12 mouse cellular contexts compared by ENCODE assay signal in the genomic region with DNA sequence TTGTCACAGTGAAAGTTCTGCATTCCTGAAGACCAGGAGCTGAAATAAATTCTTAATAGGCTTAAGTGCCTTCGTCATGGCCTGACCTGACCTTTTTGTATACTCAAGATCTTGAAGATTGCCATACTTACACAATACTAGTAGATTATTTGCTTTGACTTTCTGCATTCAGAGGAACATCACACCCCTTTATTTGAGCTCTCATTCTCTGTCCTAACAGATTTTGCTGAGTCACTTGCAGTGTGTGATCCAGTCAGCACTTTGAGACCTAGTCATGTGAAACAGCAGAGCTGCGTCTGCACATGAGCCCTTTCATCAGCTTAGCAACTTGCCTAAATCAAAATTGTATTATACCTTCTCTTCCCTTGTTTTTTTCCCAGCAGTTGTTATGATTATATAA. TPM values are rescaled to one million over a fixed set of nuclear protein-coding genes. Genes with fewer than 3 reads are reported as not detected.
DNase-seq lines count a peak whose midpoint lies in the region; ATAC-seq and TF ChIP-seq lines count a peak whose summit lies in the region.
"Had no signal": no experiment of that assay in that cellular context is flagged by ENCODE, and none has a peak within 500 bp of the region (broad histone marks: within the 10 kb centered on the region; RNA-seq: fewer than 3 reads in every experiment).

No protein-coding gene starts in this region.

- peak; percentile 78 for ATAC-seq in megakaryocyte-erythroid progenitor cell, adult 5-6 weeks (replicated peaks; ENCODE audit: low FRiP score, low TSS enrichment, poor library complexity, severe bottlenecking)
- ATAC-seq: intestine, embryonic 15.5 days had no signal

- DNase-seq in left cerebral cortex, adult 2 months (ENCODE audit: extremely low spot score in 1 of 2, low spot score in 2 of 2) = no peak
- no peak for DNase-seq in left cerebral cortex, postnatal 10 days (ENCODE audit: extremely low spot score in 1 of 2, low spot score in 2 of 2)
- DNase-seq in Muller cell, postnatal 12 days (ENCODE audit: inconsistent ontology term) = peak; percentile 51
- peak; percentile 16 for DNase-seq in kidney, postnatal 14 days
- no peak for DNase-seq in adrenal gland, postnatal 36 days
- DNase-seq in layer of hippocampus, adult 18-20 months (ENCODE audit: low spot score in 2 of 2) = no peak
- DNase-seq in cerebellum, adult 9-11 months = no peak
- DNase-seq: left cerebral cortex, postnatal 4 days had no signal

- H3K4me3 ChIP-seq in left cerebral cortex, adult 2 months = no peak overlapping the region
- H3K4me3 ChIP-seq: heart, embryonic 13.5 days; intestine, embryonic 15.5 days; neural tube, embryonic 12.5 days had no signal

- TF ChIP-seq CTCF in left cerebral cortex, adult 2 months (IDR thresholded peaks at IDR 0.05) = no peak

- H3K27ac ChIP-seq in left cerebral cortex, adult 2 months = peak overlapping the region; percentile 34; the same call in 1 of the 2 replicates
- H3K27ac ChIP-seq: heart, embryonic 13.5 days; intestine, embryonic 15.5 days; neural tube, embryonic 12.5 days had no signal

- intact Hi-C loops in left cerebral cortex, adult 2 months (cut with DNase I) = no loop called here
- intact Hi-C loops in left cerebral cortex, postnatal 10 days (cut with DNase I) = no loop called here

RNA-seq across cellular contexts. Expression of a gene that starts 21.4 kb away (rescaled TPM):
- 10 to 100 TPM; 47.1 to 52.2 TPM for total RNA-seq in left cerebral cortex, adult 2 months (2021)
- total RNA-seq in left cerebral cortex, postnatal 10 days (2021) = 10 to 100 TPM; 37.5 to 38.2 TPM
- 13.8 and 14.7 TPM in 2 replicates for total RNA-seq in megakaryocyte-erythroid progenitor cell, adult 5-6 weeks (2014; fragmentation: Nextera tagmentation)
- 9.7 and 10.5 TPM in 2 replicates for total RNA-seq in megakaryocyte-erythroid progenitor cell, adult 5-6 weeks (2017)
- total RNA-seq in adrenal gland, postnatal 36 days (2021) = 10 to 100 TPM; 32.8 to 35.5 TPM
- total RNA-seq in layer of hippocampus, adult 18-20 months (2021) = 10 to 100 TPM; 44.6 to 45.9 TPM

RNA-seq across cellular contexts. Expression of a gene that starts 47.2 kb away (rescaled TPM):
- total RNA-seq in left cerebral cortex, adult 2 months (2021) = 1 to 10 TPM; 1.7 to 2.5 TPM
- total RNA-seq in left cerebral cortex, postnatal 10 days (2021) = 1 to 10 TPM; 1.8 to 3.1 TPM
- total RNA-seq in megakaryocyte-erythroid progenitor cell, adult 5-6 weeks (2014; fragmentation: Nextera tagmentation) = not detected in 2 replicates
- not detected in 2 replicates for total RNA-seq in megakaryocyte-erythroid progenitor cell, adult 5-6 weeks (2017)
- not detected for total RNA-seq in adrenal gland, postnatal 36 days (2021)
- 1 to 10 TPM; 6.8 to 7.5 TPM for total RNA-seq in layer of hippocampus, adult 18-20 months (2021)

RNA-seq across cellular contexts. Expression of a gene that starts 54.3 kb away (rescaled TPM):
- 10 to 100 TPM; 13.5 to 14.2 TPM for total RNA-seq in left cerebral cortex, adult 2 months (2021)
- 10 to 100 TPM; 15.4 to 17.3 TPM for total RNA-seq in left cerebral cortex, postnatal 10 days (2021)
- 17.0 and 20.8 TPM in 2 replicates for total RNA-seq in megakaryocyte-erythroid progenitor cell, adult 5-6 weeks (2014; fragmentation: Nextera tagmentation)
- total RNA-seq in megakaryocyte-erythroid progenitor cell, adult 5-6 weeks (2017) = 20.1 and 27.8 TPM in 2 replicates
- total RNA-seq in adrenal gland, postnatal 36 days (2021) = 10 to 100 TPM; 11.2 to 12.5 TPM
- total RNA-seq in layer of hippocampus, adult 18-20 months (2021) = 10 to 100 TPM; 10.1 to 10.4 TPM

RNA-seq across cellular contexts. Expression of a gene that starts 59.4 kb away (rescaled TPM):
- 10 to 100 TPM in 1 of 2 experiments, 1 to 10 TPM in 1; 9.8 to 11.2 TPM for total RNA-seq in left cerebral cortex, adult 2 months (2021)
- total RNA-seq in left cerebral cortex, postnatal 10 days (2021) = 10 to 100 TPM in 1 of 2 experiments, 1 to 10 TPM in 1; 9.6 to 11.4 TPM
- 11.9 and 27.4 TPM in 2 replicates for total RNA-seq in megakaryocyte-erythroid progenitor cell, adult 5-6 weeks (2014; fragmentation: Nextera tagmentation)
- 48.4 and 50.6 TPM in 2 replicates for total RNA-seq in megakaryocyte-erythroid progenitor cell, adult 5-6 weeks (2017)
- total RNA-seq in adrenal gland, postnatal 36 days (2021) = 10 to 100 TPM; 17.5 to 20.5 TPM
- 10 to 100 TPM in 1 of 2 experiments, 1 to 10 TPM in 1; 7.5 to 11.2 TPM for total RNA-seq in layer of hippocampus, adult 18-20 months (2021)

Comparison
In these comparisons a context has a peak if more than half of its experiments do, and no peak if none do; other contexts are left out.
1. DNase-seq: peak in Muller cell, postnatal 12 days (single experiment) and kidney, postnatal 14 days (single experiment); none in left cerebral cortex, adult 2 months (0 of 2), left cerebral cortex, postnatal 10 days (0 of 2), adrenal gland, postnatal 36 days (0 of 2), layer of hippocampus, adult 18-20 months (0 of 2) and cerebellum, adult 9-11 months (single experiment).